Mouse (Mus musculus): Measurements from ENCODE around the gene Numbl.

- TF ChIP-seq CTCF (IDR thresholded peaks at IDR 0.05) (no peak), EP300 (IDR thresholded peaks at IDR 0.05) (no peak)
Measured at GRCm38 (mm10) chr7:27228865-27229264, 29.4 kb upstream of the Numbl start.

Measured in lung, postnatal 0 days (tissue).